Mouse (Mus musculus) T-cell, adult 2 months (primary cell): Measurements from ENCODE around the gene Lsm7.

ENCODE experiments used
- DNase-seq: peaks from one replicate; pipeline ENCODE4 v3.0.0; 2022; ENCODE audit warnings: low spot score

The Lsm7 gene

GRCm38 (mm10) chr10:80876028-80876427 lies 21.0 kb upstream of the Lsm7 start:
- peak; percentile 65 for DNase-seq

DNA sequence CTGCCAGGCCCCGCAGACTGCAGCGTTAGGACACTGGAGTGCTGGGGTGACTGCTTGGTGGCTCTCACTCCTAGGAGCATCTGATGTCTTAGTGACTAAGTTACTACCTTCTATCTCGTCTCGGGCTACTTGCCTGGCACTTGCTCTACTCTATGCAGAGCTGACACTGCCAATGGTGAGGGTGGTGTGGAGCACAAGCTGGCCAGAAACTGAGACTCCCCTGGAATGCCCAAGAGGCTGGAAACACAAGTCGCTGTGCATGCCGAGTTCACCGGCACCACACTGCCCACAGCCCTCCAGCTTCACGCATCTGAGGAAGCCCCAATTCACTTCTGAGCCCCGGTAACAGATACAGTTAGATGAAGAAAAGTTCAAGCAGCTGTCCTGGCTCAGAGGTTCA lies 19.0 kb upstream of the Lsm7 start:
- DNase-seq = no peak

GRCm38 (mm10) chr10:80871581-80871980 lies 16.6 kb upstream of the Lsm7 start, which contains the start of gene Tmprss9:
Gene Tmprss9, plus strand, starts transcription at chr10:80871848.
- no peak for DNase-seq

GRCm38 (mm10) chr10:80870993-80871392 lies 16.0 kb upstream of the Lsm7 start:
- DNase-seq = no peak

GRCm38 (mm10) chr10:80864446-80864845 lies 9.4 kb upstream of the Lsm7 start:
- no peak for DNase-seq

DNA sequence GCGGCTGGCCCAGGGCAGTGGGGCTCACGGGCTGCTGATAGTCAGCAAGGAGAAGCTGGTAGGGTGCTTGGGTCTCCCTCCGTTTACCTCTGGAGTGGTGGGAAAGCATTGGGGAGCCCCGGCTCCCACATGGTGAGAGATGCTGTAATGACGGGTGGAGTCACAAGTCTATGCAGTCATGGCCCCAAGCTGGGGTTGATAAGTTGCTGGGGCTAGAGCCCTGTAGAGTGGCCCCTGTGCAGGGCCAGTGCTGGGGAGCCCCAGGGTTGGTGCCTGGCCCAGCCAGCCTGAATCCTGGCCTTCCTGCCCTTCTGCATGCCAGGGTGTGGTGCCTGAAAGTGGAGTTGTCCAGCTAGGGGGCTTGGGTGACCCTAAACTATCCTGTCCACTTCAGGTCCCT lies 7.3 kb upstream of the Lsm7 start:
- DNase-seq = no peak

- DNase-seq = no peak
Measured at GRCm38 (mm10) chr10:80858350-80858935, 3.4 kb upstream of the Lsm7 start.

- DNase-seq = no peak
Measured at GRCm38 (mm10) chr10:80857848-80858247, 2.8 kb upstream of the Lsm7 start.

- DNase-seq = no peak
Measured at GRCm38 (mm10) chr10:80857386-80857785, 2.4 kb upstream of the Lsm7 start.

DNA sequence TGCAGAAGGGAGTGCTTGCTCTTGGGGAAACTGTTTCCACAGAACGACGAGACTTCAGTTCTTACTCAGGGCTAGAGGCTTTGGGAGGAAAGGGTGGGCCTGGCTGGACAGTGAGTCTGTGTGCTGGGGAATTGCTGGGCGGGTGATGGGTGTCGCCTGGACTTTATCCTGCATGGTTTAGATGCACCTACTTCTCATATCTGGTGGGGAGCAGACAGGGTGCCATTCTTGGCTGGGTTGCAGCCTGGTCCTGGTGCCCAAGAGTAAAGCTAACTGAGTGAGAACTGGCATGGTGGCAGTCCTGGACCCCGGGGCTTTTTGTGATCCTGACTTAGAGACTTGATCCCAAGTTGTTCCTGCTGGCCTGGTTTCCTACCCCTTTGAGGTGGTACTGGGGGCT lies 1.9 kb upstream of the Lsm7 start:
- no peak for DNase-seq

DNA sequence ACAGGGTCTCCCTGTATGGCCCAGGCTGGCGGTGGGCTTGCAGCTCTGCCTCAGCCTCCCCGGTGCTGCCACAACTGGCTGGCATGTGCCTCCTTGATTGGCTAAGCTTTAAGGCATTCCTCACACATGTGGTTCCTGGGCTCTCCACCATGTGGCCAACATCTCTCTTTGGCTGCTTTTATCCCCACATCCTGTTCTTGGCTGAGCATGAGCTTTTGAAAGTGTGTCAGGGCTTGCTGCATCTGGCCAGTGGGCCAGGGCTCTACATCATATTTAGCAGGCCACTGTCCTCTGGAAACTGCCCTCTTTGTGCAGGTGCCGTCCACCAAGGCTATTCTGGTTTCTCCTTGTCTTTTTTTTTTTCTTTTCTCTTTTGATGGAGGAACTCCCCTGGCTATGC lies 1.3 kb upstream of the Lsm7 start:
- peak; percentile 21 for DNase-seq

- no peak for DNase-seq
Measured at GRCm38 (mm10) chr10:80855749-80856073, 702 bp upstream of the Lsm7 start.

GRCm38 (mm10) chr10:80848571-80848970 lies 6.4 kb downstream of the Lsm7 start:
- peak; percentile 73 for DNase-seq

- DNase-seq = no peak
Measured at GRCm38 (mm10) chr10:80845732-80846131, 9.3 kb downstream of the Lsm7 start.

GRCm38 (mm10) chr10:80845055-80845693 lies 9.8 kb downstream of the Lsm7 start:
- DNase-seq = no peak

DNA sequence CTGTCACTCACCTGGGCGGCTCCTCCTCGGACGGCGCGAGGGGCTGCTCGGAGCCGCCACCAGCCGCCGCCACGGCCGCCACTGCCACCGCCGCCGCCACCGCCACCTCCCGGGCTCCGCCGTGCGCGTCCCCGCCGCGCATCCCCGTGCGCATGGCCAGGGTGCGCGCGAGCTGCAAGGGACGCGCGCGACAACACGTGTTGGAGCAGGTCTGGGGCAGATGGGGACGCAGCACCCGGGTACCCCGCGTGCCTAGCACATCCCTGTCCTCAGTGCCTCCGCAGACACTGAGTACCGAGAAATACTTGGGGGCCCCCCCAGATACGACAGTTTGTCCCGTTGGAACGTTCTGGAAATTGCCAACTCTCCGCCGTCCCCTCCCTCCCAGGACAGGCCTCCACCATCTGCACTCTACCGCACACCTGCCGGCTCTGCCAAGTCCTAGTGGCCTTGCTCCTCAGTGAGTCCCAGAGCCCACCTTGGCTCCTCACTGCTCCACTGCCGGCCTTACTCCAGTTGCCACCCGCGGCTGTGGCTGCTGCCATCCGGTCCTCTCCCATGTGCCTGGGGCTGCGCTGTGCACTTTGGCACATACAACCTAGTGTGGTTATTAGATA lies 11.0 kb downstream of the Lsm7 start, which contains the start of gene Lingo3:
TSS of gene Lingo3 (minus strand) at position 109 of the 617 bp plus-strand sequence.
- DNase-seq = no peak

DNA sequence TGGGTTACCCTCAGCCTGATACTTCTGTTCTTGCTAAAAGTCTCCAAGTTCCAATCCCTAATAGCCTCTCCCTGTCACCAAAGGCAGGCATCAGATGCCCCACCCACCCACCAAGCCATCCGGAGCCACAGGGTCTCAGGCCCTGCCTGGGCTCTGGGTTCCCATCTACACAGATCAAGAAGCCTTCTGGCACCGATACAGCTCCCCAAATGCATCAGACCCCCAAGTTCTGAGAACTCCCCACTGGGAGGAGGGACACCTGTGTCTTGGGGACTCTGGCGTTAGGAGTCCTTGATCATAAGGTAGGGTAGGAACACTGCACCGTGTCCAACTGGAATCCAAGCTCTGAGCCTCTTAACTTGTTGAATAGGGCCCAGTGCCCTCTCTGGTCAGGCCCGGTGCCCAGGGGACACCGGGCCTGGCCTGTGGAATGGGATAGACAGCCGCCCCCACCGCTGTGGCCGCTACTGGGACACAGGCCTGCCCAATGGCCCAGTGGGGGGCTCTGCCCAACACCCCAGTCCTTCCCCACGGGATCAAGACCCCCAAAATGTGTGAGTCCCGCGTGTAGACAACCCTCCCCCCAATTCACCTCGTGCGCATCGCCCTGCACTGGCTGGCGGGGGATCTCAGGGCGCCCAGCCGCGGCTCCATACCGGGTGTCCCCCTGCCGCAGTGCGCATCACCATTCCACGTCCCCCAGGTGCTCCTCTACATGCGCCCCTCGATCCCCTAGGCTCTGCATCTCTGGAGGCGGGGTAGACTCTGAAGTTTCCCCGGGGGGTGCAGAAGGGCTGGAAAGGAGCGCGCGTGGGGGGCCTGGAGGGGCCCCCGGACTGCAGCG lies 11.7 kb downstream of the Lsm7 start:
- no peak for DNase-seq

GRCm38 (mm10) chr10:80842334-80842733 lies 12.7 kb downstream of the Lsm7 start:
- DNase-seq = no peak

- DNase-seq = no peak
Measured at GRCm38 (mm10) chr10:80841685-80842084, 13.3 kb downstream of the Lsm7 start.

GRCm38 (mm10) chr10:80839848-80840247 lies 15.2 kb downstream of the Lsm7 start:
- no peak for DNase-seq

DNA sequence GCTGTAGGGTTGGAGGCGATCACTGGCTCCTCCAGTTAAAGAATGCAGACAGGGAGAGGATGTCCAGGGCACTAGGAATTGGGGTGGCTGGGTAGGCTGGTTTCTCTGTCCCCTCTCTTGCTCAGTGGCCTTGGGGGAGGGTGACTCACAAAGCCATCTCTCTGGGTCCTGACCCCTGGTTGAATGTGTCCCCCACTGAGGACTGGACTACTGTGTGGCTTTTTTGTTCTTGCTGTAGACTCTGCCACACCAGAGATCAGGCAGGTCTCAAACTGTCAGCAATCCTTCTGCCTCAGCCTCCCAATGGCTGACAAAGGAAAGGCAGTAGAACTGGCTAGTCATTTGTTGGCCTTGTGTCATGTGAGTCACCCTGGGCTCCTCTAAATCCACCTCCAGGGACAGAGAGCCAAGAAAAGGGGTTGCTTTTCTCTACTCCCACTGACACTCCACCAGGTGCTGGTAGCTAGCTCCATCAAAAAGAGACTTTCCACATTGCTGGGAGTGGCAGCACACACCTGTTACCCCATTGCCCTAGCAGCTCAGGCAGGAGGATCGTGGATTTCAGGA lies 16.6 kb downstream of the Lsm7 start:
- DNase-seq = no peak

GRCm38 (mm10) chr10:80837827-80838226 lies 17.2 kb downstream of the Lsm7 start:
- DNase-seq = no peak
